Mouse (Mus musculus) gastrocnemius, postnatal 36 days (tissue): ENCODE results near the gene Wasl. TPM values are rescaled to one million over a fixed set of nuclear protein-coding genes. Genes with fewer than 3 reads are reported as not detected.

ENCODE experiments used
- DNase-seq, 2 experiments: peaks; one replicate each; pipeline ENCODE4 v3.0.0; 2022
- intact Hi-C: fragments of 180-260 bp; cut with DNase I; formaldehyde crosslinking; loops from one replicate; pipeline ENCODE4 v1.15.1; 2025
- total RNA-seq, 2 experiments: library from RNA; stranded (reverse); gene quantifications; 2 replicates each; pipeline ENCODE4 v1.2.3; 2021

Wasl gene
- total RNA-seq, 2 experiments from 2014 or later = 15.0 to 16.5 TPM

DNA sequence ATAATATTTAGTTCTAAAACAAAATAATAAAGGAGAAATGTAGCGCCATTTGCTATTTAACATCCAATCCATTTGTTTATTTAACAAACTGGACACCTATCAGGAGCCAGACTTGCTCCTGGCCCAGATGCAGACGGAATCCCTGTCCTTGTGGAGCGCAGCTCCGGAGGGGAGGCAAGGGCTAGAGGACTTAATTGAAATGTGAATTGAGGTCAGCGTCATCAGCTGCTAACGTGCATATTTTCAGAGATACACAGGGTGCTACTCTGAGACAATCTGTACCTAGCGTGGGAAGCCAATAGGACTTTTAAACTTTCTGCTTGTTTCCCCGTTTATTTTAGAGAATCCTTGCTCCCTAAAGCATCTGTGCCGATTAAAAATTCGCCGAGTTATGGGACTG lies 94.5 kb downstream of the Wasl start:
- no peak for DNase-seq

GRCm38 (mm10) chr6:24569711-24570110 lies 95.1 kb downstream of the Wasl start:
- no peak for DNase-seq
- intact Hi-C loops = loop anchor here (5.0 kb wide), 1 partner anchor 58 kb away; no protein-coding TSS in a partner anchor

More for the DNA sequence above, 94.5 kb downstream of the Wasl start:
- intact Hi-C loops = no loop called here

- intact Hi-C loops = loop anchor here (5.0 kb wide), 1 partner anchor 58 kb away; no protein-coding TSS in a partner anchor
- DNase-seq = no peak
These were observed 95.8 kb downstream of the Wasl start for GRCm38 (mm10) chr6:24568963-24569362.

- DNase-seq = no peak
- intact Hi-C loops = loop anchor here (5.0 kb wide), 2 partner anchors 37 to 62 kb away; no protein-coding TSS in a partner anchor
These were observed 99.9 kb downstream of the Wasl start for GRCm38 (mm10) chr6:24564886-24565285.

- intact Hi-C loops = loop anchor here (5.0 kb wide), 1 partner anchor 38 kb away; no protein-coding TSS in a partner anchor
- no peak for DNase-seq
These were observed 100.7 kb downstream of the Wasl start for GRCm38 (mm10) chr6:24564081-24564480.

Other genes with a start within 250 kb of the Wasl start
- gene Iqub, start 149.9 kb downstream of the Wasl start, total RNA-seq = under 1 TPM; 0.08 to 0.10 TPM
- 100 to 1,000 TPM; 587 to 626 TPM for gene Ndufa5, start 137.0 kb downstream of the Wasl start, total RNA-seq
- 10 to 100 TPM; 24.4 to 35.8 TPM for gene Asb15, start 136.9 kb downstream of the Wasl start, total RNA-seq
- gene Lmod2, start 67.2 kb downstream of the Wasl start, total RNA-seq = 100 to 1,000 TPM; 206 to 260 TPM
- gene Hyal6, start 68.2 kb upstream of the Wasl start, total RNA-seq = not detected
- not detected for gene Hyal4, start 83.3 kb upstream of the Wasl start, total RNA-seq
- gene Spam1, start 126.2 kb upstream of the Wasl start, total RNA-seq = not detected
- not detected for gene Hyal5, start 193.0 kb upstream of the Wasl start, total RNA-seq